Mouse (Mus musculus): ENCODE data around the gene Orai1. TPM values are rescaled to one million over a fixed set of nuclear protein-coding genes. Genes with fewer than 3 reads are reported as not detected.
A peak's percentile ranks its signal among the peaks of the same experiment; 100 is the strongest.

The Orai1 gene
- polyA plus RNA-seq, 1 experiment: 68.5 TPM

GRCm38 (mm10) chr5:123079568-123079967, 64.7 kb downstream of the Orai1 start:
- TF ChIP-seq CTCF (IDR thresholded peaks at IDR 0.05; ENCODE audit: low read depth, low read length): no peak
- no peak for TF ChIP-seq POLR2A (IDR thresholded peaks at IDR 0.05; ENCODE audit: borderline replicate concordance, low read depth, low read length)
- Histone ChIP-seq H3K4me3 (ENCODE audit: insufficient read depth, low read length) (peak overlapping the region; percentile 38), H3K27ac (ENCODE audit: insufficient read depth, low read depth, low read length) (peak overlapping the region; percentile 65), H3K4me1 (ENCODE audit: control insufficient read depth, insufficient read depth, low read length) (peaks cover 26% of the 10 kb centered on the region)

DNA sequence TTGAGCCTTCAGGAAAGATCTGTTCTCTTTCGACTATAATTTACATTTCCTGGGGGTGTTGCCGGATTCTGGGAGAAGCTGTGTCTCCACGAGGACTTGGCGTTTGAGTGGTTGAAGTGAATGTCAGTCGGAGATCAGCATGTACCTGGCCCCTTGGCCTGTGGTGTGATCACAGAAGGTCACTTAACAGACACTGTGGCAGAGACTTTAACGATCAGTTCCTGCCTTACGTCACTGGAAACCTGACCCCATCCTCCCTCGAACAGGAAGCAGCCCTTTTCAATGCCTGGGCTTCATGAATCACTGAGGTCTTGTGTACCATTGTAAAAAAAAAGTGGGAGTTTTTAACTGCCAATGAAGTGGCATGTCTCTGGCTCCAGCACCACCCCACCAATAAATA, 65.2 kb downstream of the Orai1 start:
- H3K4me1 ChIP-seq (ENCODE audit: control insufficient read depth, insufficient read depth, low read length): peaks cover 29% of the 10 kb centered on the region
- TF ChIP-seq CTCF (IDR thresholded peaks at IDR 0.05; ENCODE audit: low read depth, low read length) (no peak), POLR2A (IDR thresholded peaks at IDR 0.05; ENCODE audit: borderline replicate concordance, low read depth, low read length) (no peak)
- peak overlapping the region; percentile 38 for H3K4me3 ChIP-seq (ENCODE audit: insufficient read depth, low read length)

More for the DNA sequence above, 65.2 kb downstream of the Orai1 start:
- peak overlapping the region; percentile 65 for H3K27ac ChIP-seq (ENCODE audit: insufficient read depth, low read depth, low read length)

Other genes starting within 250 kb of the Orai1 start
- 65.3 and 69.5 TPM in 2 replicates for gene Camkk2, start 235.7 kb upstream of the Orai1 start, polyA plus RNA-seq (2012; ENCODE audit: insufficient read depth, insufficient read length, missing spikeins)
- 170 and 221 TPM in 2 replicates for gene Anapc5, start 193.7 kb upstream of the Orai1 start, polyA plus RNA-seq (2012; ENCODE audit: insufficient read depth, insufficient read length, missing spikeins)
- 30.3 and 33.2 TPM in 2 replicates for gene Rnf34, start 165.0 kb upstream of the Orai1 start, polyA plus RNA-seq (2012; ENCODE audit: insufficient read depth, insufficient read length, missing spikeins)
- 26.6 and 26.9 TPM in 2 replicates for gene Kdm2b, start 25.3 kb upstream of the Orai1 start, polyA plus RNA-seq (2012; ENCODE audit: insufficient read depth, insufficient read length, missing spikeins)
- not detected in 2 replicates for gene Morn3, start 31.9 kb downstream of the Orai1 start, polyA plus RNA-seq (2012; ENCODE audit: insufficient read depth, insufficient read length, missing spikeins)
- 4.3 and 6.8 TPM in 2 replicates for gene Tmem120b, start 53.3 kb downstream of the Orai1 start, polyA plus RNA-seq (2012; ENCODE audit: insufficient read depth, insufficient read length, missing spikeins)
- 1.8 and 2.7 TPM in 2 replicates for gene Rhof, start 117.6 kb downstream of the Orai1 start, polyA plus RNA-seq (2012; ENCODE audit: insufficient read depth, insufficient read length, missing spikeins)
- 27.3 and 28.2 TPM in 2 replicates for gene Setd1b, start 127.1 kb downstream of the Orai1 start, polyA plus RNA-seq (2012; ENCODE audit: insufficient read depth, insufficient read length, missing spikeins)
- 31.0 and 31.4 TPM in 2 replicates for gene Psmd9, start 154.3 kb downstream of the Orai1 start, polyA plus RNA-seq (2012; ENCODE audit: insufficient read depth, insufficient read length, missing spikeins)
- gene Hpd, start 167.7 kb downstream of the Orai1 start, polyA plus RNA-seq (2012; ENCODE audit: insufficient read depth, insufficient read length, missing spikeins): not detected in 2 replicates
- gene Wdr66, start 237.0 kb downstream of the Orai1 start, polyA plus RNA-seq (2012; ENCODE audit: insufficient read depth, insufficient read length, missing spikeins): 0.32 and 0.79 TPM in 2 replicates